In the genomic region with DNA sequence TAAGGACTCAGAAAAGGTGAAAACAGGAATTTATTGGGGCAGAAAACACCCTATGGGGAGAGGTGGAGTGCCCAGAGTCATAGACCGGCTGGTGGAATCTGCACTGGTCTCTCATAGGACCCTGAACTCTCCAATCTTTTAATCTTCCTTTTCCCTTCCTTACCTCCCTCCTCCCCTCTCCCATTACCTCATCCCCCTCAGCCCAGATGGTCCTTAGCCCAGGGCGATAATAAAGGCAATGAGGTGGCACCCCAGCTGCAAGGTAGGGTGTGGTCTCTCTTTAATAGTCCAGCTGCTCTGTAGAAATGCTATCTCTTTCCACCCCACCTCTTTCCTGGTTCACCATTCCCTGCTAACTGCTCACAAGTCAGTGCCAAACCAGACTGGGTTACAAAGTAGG, we compare ENCODE assay signal across 14 mouse cellular contexts. TPM values are rescaled to one million over a fixed set of nuclear protein-coding genes. Genes with fewer than 3 reads are reported as not detected.
DNase-seq lines count a peak whose midpoint lies in the region; ATAC-seq lines count a peak whose summit lies in the region.
"Had no signal": no experiment of that assay in that cellular context is flagged by ENCODE, and none has a peak within 500 bp of the region (broad histone marks: within the 10 kb centered on the region; RNA-seq: fewer than 3 reads in every experiment).

No protein-coding gene starts in this region.

- ATAC-seq in heart, embryonic 16.5 days (replicated peaks; ENCODE audit: extremely low read depth, insufficient read depth, low FRiP score), result no peak
- peak; percentile 88 for ATAC-seq in liver, embryonic 16.5 days (ENCODE audit: low read depth)

- peak overlapping the region; percentile 3; the same call in 1 of the 2 replicates for H3K27ac ChIP-seq in heart, embryonic 16.5 days (ENCODE audit: low read length)
- H3K27ac ChIP-seq in embryonic facial prominence, embryonic 10.5 days (replicated peaks), result 0 out of 2 replicates have a peak overlapping the region, but pooled peaks have one; percentile 57
- peak overlapping the region; percentile 67; the same call in 1 of the 2 replicates for H3K27ac ChIP-seq in liver, embryonic 16.5 days (ENCODE audit: low read length)
- H3K27ac ChIP-seq: embryonic facial prominence, embryonic 15.5 days had no signal

- DNase-seq in heart, postnatal 36 days, result no peak
- DNase-seq in ES-CJ7 (ENCODE audit: low read depth, low spot score), result peak; percentile 12
- no peak for DNase-seq in embryonic facial prominence, embryonic 10.5 days (ENCODE audit: low spot score)
- DNase-seq in urinary bladder, postnatal 4 days (ENCODE audit: low spot score in 2 of 2), result no peak
- no peak for DNase-seq in embryo, embryonic 11 days
- no peak for DNase-seq in frontal cortex, postnatal 14 days (ENCODE audit: low spot score in 2 of 2)
- DNase-seq: cerebellum, adult 11-12 months; gastrocnemius, postnatal 36 days; kidney, adult 8-10 months; right cerebral cortex, postnatal 14 days; thymus, adult 18-20 months had no signal

- no peak overlapping the region for H3K4me2 ChIP-seq in heart, embryonic 16.5 days (ENCODE audit: low read depth, low read length)
- peak overlapping the region; percentile 26; the same call in 1 of the 2 replicates for H3K4me2 ChIP-seq in liver, embryonic 16.5 days (ENCODE audit: low read depth, low read length)
- H3K4me2 ChIP-seq: embryonic facial prominence, embryonic 15.5 days had no signal

- WGBS in heart, embryonic 16.5 days, result 58% methylated on average over 2 of the region's 2 CpGs
- 65% methylated on average over 2 of the region's 2 CpGs for WGBS in embryonic facial prominence, embryonic 10.5 days
- WGBS in liver, embryonic 16.5 days (ENCODE audit: insufficient replicate concordance), result 36% methylated on average over 2 of the region's 2 CpGs

- no peak overlapping the region for H3K4me3 ChIP-seq in heart, embryonic 16.5 days (ENCODE audit: low read length)
- H3K4me3 ChIP-seq in embryonic facial prominence, embryonic 10.5 days, result no peak overlapping the region
- H3K4me3 ChIP-seq in liver, embryonic 16.5 days (ENCODE audit: low read depth, low read length), result no peak overlapping the region
- H3K4me3 ChIP-seq: embryonic facial prominence, embryonic 15.5 days had no signal

- H3K27me3 ChIP-seq in heart, embryonic 16.5 days (ENCODE audit: control insufficient read depth, insufficient read depth, low read length), result no peaks in the 10 kb centered on the region
- H3K27me3 ChIP-seq in embryonic facial prominence, embryonic 10.5 days (replicated peaks; ENCODE audit: low read depth, poor library complexity, severe bottlenecking), result no peaks in the 10 kb centered on the region
- no peaks in the 10 kb centered on the region for H3K27me3 ChIP-seq in liver, embryonic 16.5 days (ENCODE audit: control insufficient read depth, insufficient read depth, low read depth, low read length)
- H3K27me3 ChIP-seq: embryonic facial prominence, embryonic 15.5 days had no signal

- H3K36me3 ChIP-seq in heart, embryonic 16.5 days (ENCODE audit: control insufficient read depth, insufficient read depth), result peaks cover 3% of the 10 kb centered on the region; the same call in 1 of the 2 replicates
- H3K36me3 ChIP-seq in embryonic facial prominence, embryonic 10.5 days (replicated peaks), result no peaks in the 10 kb centered on the region; the same call in 1 of the 2 replicates
- H3K36me3 ChIP-seq in liver, embryonic 16.5 days (ENCODE audit: control insufficient read depth, insufficient read depth), result no peaks in the 10 kb centered on the region

- intact Hi-C loops in heart, postnatal 36 days (cut with DNase I), result no loop called here

- H3K4me1 ChIP-seq in heart, embryonic 16.5 days (ENCODE audit: control insufficient read depth, insufficient read depth, low read length), result peaks cover 44% of the 10 kb centered on the region
- peaks cover 10% of the 10 kb centered on the region for H3K4me1 ChIP-seq in embryonic facial prominence, embryonic 10.5 days
- H3K4me1 ChIP-seq in liver, embryonic 16.5 days (ENCODE audit: control insufficient read depth, low read depth, low read length), result peaks cover 24% of the 10 kb centered on the region
- H3K4me1 ChIP-seq: embryonic facial prominence, embryonic 15.5 days had no signal

- no peaks in the 10 kb centered on the region for H3K9me3 ChIP-seq in heart, embryonic 16.5 days (replicated peaks; ENCODE audit: control insufficient read depth, low read length)
- no peaks in the 10 kb centered on the region for H3K9me3 ChIP-seq in embryonic facial prominence, embryonic 10.5 days
- no peaks in the 10 kb centered on the region for H3K9me3 ChIP-seq in liver, embryonic 16.5 days (replicated peaks; ENCODE audit: control insufficient read depth, low read length)
- H3K9me3 ChIP-seq: embryonic facial prominence, embryonic 15.5 days had no signal

- no peak overlapping the region for H3K9ac ChIP-seq in heart, embryonic 16.5 days (ENCODE audit: low read length)
- H3K9ac ChIP-seq in liver, embryonic 16.5 days (ENCODE audit: low read depth, low read length), result no peak overlapping the region
- H3K9ac ChIP-seq: embryonic facial prominence, embryonic 15.5 days had no signal

RNA-seq across cellular contexts. Expression of a gene that starts 7.0 kb away (rescaled TPM):
- polyA plus RNA-seq in heart, embryonic 16.5 days (2015; fragmentation: Nextera tagmentation; extraction: Ambion mirVana), result 139 and 153 TPM in 2 replicates
- 100 to 1,000 TPM; 196 to 201 TPM for total RNA-seq in heart, postnatal 36 days (2021)
- polyA plus RNA-seq in embryonic facial prominence, embryonic 10.5 days (2016; fragmentation: Nextera tagmentation; extraction: Ambion mirVana), result 4.8 and 6.5 TPM in 2 replicates
- 1.6 and 1.9 TPM in 2 replicates for polyA plus RNA-seq in liver, embryonic 16.5 days (2015; fragmentation: Nextera tagmentation; extraction: Ambion mirVana)

Comparison
In these comparisons a context has a peak if more than half of its experiments do, and no peak if none do; other contexts are left out.
1. H3K27ac ChIP-seq: peak in every context shown above with its lines; median percentile 67 in liver, embryonic 16.5 days; 57 in embryonic facial prominence, embryonic 10.5 days; 3 in heart, embryonic 16.5 days.
2. RNA of a gene that starts 7.0 kb away (polyA plus RNA-seq): 139 to 153 TPM in heart, embryonic 16.5 days; 4.8 to 6.5 TPM in embryonic facial prominence, embryonic 10.5 days and 1.6 to 1.9 TPM in liver, embryonic 16.5 days; every median in the first group is over 10 times any median in the second.